Mouse (Mus musculus) stomach, postnatal 0 days (tissue): ENCODE results near the gene Tbce. TPM values are rescaled to one million over a fixed set of nuclear protein-coding genes. Genes with fewer than 3 reads are reported as not detected.
"Not testable (repeated sequence)": the region's sequence is repeated elsewhere in the genome, so short reads cannot be mapped to it uniquely, and the experiment has no call there.

Experiments used
- ATAC-seq: fragments of 200-750 bp; cut with Nextera tagmentation; 2 replicates; pipeline ENCODE4 v1.8.0; 2017; ENCODE audit not compliant: low FRiP score, low TSS enrichment
- DNase-seq: peaks from one replicate; pipeline ENCODE4 v3.0.0-alpha.2; 2016; ENCODE audit warnings: low spot score
- H3K27ac ChIP-seq: fragments of 300-500 bp; sonication (generic); replicated peaks from 2 replicates; pipeline ENCODE4 v1.5.1; 2014; ENCODE audit warnings: mild to moderate bottlenecking, control low read depth
- H3K27me3 ChIP-seq: fragments of 300-500 bp; sonication (generic); 2 replicates; pipeline ENCODE4 v1.6.1; 2014; ENCODE audit warnings: low read length; ENCODE audit not compliant: control insufficient read depth, insufficient read depth
- H3K36me3 ChIP-seq: fragments of 300-500 bp; sonication (generic); 2 replicates; pipeline ENCODE4 v1.6.1; 2014; ENCODE audit warnings: low read length, mixed read lengths; ENCODE audit not compliant: control insufficient read depth, insufficient read depth
- H3K4me1 ChIP-seq: fragments of 300-500 bp; sonication (generic); replicated peaks from 2 replicates; pipeline ENCODE4 v1.6.1; 2014; ENCODE audit warnings: antibody characterized with exemption; ENCODE audit not compliant: control insufficient read depth, insufficient read depth
- H3K4me2 ChIP-seq: fragments of 300-500 bp; sonication (generic); replicated peaks from 2 replicates; pipeline ENCODE4 v1.6.1; 2014; ENCODE audit warnings: low read depth, mild to moderate bottlenecking, control low read depth, moderate library complexity
- H3K4me3 ChIP-seq: fragments of 300-500 bp; sonication (generic); 2 replicates; pipeline ENCODE4 v1.5.1; 2014; ENCODE audit warnings: low read depth, low read length, control low read depth
- H3K9ac ChIP-seq: fragments of 300-500 bp; sonication (generic); 2 replicates; pipeline ENCODE4 v1.6.1; 2014; ENCODE audit warnings: mild to moderate bottlenecking, low read length, control low read depth, mixed read lengths
- H3K9me3 ChIP-seq: fragments of 300-500 bp; sonication (generic); 2 replicates; pipeline ENCODE4 v1.6.1; 2016; ENCODE audit warnings: low read length; ENCODE audit not compliant: control insufficient read depth
- CTCF ChIP-seq: IDR thresholded peaks from 2 replicates; pipeline ENCODE4 v1.5.1; 2016; ENCODE audit warnings: antibody characterized with exemption, low read depth, mild to moderate bottlenecking, moderate library complexity
- EP300 ChIP-seq: optimal IDR thresholded peaks from 2 replicates; pipeline ENCODE3; 2016; ENCODE audit warnings: antibody characterized with exemption
- WGBS: fragments of 180-500 bp; shearing (Covaris S2); extraction: QIAGEN DNeasy Blood & Tissue Kit; methylation state at CpG from one replicate; pipeline ENCODE4 v1.1.7; 2014; 5-methylcytosine and 5-hydroxymethylcytosine counted together
- polyA plus RNA-seq: library from polyadenylated mRNA; unstranded; fragments of >200 nt; fragmentation: Nextera tagmentation; extraction: Ambion mirVana; gene quantifications from 2 replicates; pipeline ENCODE4 v1.2.1, GENCODE M21; 2015

The Tbce gene
- polyA plus RNA-seq, 1 experiment from 2014 or later = 29.8 TPM

DNA sequence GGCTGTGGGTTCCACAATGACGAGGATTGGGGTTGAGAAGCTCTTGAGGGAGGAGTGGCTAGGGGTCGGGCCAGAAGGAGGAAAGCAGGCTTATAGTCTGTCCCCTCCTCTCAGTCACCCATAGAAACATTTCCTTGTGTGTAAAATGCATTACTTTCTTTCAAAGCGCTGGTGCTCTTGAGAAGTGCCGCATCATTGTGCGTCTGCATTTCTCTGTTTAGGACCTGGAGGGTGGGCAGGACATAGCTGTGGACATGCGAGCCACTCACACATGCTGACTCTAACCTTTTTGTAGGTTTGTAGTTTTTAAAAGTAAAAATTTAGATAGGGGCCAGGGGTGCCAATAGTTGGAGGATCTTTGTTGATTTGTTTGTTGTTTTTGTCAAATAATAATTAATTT, 55.9 kb downstream of the Tbce start:
- H3K4me2 ChIP-seq = no peak overlapping the region
- TF ChIP-seq EP300 (no peak), CTCF (no peak)
- H3K4me3 ChIP-seq = no peak overlapping the region
- H3K36me3 ChIP-seq = no peaks in the 10 kb centered on the region; the same call in 1 of the 2 replicates
- no peaks in the 10 kb centered on the region for H3K4me1 ChIP-seq
- DNase-seq (no peak), ATAC-seq (no peak)
- H3K27ac ChIP-seq = no peak overlapping the region
- H3K9ac ChIP-seq = no peak overlapping the region
- WGBS = 91% methylated on average over 6 of the region's 6 CpGs
- H3K27me3 ChIP-seq = no peaks in the 10 kb centered on the region
- H3K9me3 ChIP-seq = no peaks in the 10 kb centered on the region

DNA sequence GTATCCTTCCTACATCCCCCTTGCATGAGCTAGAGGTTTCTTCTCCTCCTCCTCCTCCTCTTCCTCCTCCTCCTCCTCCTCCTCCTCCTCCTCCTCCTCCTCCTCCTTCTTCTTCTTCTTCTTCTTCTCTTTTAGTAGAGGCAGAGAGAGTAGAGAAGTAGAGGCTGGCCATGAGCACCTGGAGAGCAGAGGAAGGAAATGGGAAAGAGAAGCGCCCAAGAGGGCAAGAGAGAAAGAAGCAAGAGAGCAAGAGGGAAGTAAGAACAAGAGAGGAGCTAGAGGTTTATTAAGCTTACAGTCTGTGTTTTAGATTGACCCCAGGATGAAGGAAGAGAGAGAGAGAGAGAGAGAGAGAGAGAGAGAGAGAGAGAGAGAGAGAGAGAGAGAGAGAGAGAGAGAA, 57.6 kb downstream of the Tbce start:
- not testable (repeated sequence) for H3K27me3 ChIP-seq, DNase-seq, H3K4me3 ChIP-seq, H3K9ac ChIP-seq, H3K27ac ChIP-seq, H3K36me3 ChIP-seq, H3K4me2 ChIP-seq, H3K9me3 ChIP-seq, H3K4me1 ChIP-seq
- ATAC-seq = peak; percentile 80; the same call in 1 of the 2 replicates
- WGBS = 86% methylated on average over 1 of the region's 1 CpGs

DNA sequence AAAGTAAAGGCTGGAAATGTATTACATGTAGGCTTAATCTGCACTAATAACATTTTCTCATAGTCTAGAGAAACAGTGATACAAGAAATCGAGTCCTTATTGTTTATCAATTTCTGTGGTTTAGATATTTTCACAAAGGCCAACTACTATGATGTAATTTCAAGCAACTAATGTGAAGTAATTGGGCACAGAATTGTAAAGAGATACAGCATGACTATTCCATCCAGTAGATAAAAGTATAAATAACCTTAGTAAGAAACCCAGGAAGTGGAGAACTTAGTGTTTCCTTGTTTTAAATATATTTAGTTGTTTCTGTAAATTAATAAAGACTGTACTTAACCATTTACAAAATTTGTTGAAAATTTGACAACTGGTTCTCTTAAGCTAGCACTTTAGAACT, 69.6 kb downstream of the Tbce start:
- no peak overlapping the region for H3K4me3 ChIP-seq
- DNase-seq (no peak), ATAC-seq (no peak)
- H3K27ac ChIP-seq = no peak overlapping the region
- no peak overlapping the region for H3K9ac ChIP-seq
- no peaks in the 10 kb centered on the region for H3K27me3 ChIP-seq
- H3K4me2 ChIP-seq = no peak overlapping the region
- no peaks in the 10 kb centered on the region for H3K9me3 ChIP-seq
- 0 out of 2 replicates have a peak, but pooled peaks cover 4% of the 10 kb centered on the region for H3K36me3 ChIP-seq
- WGBS = 74% methylated on average over 1 of the region's 1 CpGs
- H3K4me1 ChIP-seq = no peaks in the 10 kb centered on the region
- TF ChIP-seq EP300 (no peak), CTCF (no peak)

DNA sequence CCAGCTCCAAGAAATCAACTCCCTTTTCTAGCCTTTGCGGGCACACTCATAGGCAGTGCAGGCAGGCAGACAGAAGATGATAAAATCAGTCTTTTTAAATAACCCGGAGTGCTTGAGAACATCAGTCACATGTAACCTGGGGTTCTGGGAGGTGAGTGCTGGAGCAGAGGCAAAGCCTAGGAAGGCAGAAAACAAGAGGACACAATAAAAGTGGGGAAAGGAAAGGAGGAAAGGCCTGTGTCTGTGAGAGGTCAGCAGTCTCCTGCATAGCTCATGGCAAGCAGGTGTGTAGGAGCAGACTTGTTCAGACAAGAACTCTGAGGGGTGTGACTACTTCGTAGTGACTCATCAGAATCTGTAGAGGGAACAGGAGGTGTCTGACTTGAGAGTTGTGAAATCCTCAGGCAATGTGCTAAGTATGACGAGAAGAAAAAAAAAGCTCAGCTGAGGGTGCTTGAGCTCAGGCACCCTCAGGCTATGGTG, 70.8 kb downstream of the Tbce start:
- TF ChIP-seq CTCF = no peak
- peak; percentile 26 for TF ChIP-seq EP300
- Histone ChIP-seq H3K4me1 (no peaks in the 10 kb centered on the region), H3K9me3 (no peaks in the 10 kb centered on the region), H3K4me2 (no peak overlapping the region), H3K27ac (peak overlapping the region; percentile 74), H3K4me3 (no peak overlapping the region), H3K9ac (no peak overlapping the region), H3K27me3 (no peaks in the 10 kb centered on the region), H3K36me3 (0 out of 2 replicates have a peak, but pooled peaks cover 4% of the 10 kb centered on the region)
- peak; percentile 99 for ATAC-seq
- DNase-seq = peak; percentile 37
- 56% methylated on average over 4 of the region's 4 CpGs for WGBS

DNA sequence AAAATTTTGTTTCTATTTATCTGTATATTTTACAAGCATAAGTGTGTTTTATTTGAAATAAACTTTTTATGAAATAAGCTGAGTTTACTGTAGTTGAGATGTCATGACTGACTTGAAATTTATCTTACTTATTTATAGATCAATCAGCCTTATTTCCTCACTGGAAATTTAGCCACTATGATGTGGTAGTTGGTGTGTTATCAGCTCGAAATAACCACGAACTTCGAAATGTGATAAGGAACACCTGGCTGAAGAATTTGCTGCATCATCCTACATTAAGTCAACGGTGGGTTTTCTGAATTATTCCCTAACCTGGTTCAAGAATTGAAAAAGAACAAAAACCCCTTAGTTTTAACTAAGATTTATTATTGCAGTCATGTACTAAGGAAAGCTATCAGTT, 73.3 kb downstream of the Tbce start:
- 44% methylated on average over 4 of the region's 4 CpGs for WGBS
- no peak overlapping the region for H3K27ac ChIP-seq
- ATAC-seq = no peak

DNA sequence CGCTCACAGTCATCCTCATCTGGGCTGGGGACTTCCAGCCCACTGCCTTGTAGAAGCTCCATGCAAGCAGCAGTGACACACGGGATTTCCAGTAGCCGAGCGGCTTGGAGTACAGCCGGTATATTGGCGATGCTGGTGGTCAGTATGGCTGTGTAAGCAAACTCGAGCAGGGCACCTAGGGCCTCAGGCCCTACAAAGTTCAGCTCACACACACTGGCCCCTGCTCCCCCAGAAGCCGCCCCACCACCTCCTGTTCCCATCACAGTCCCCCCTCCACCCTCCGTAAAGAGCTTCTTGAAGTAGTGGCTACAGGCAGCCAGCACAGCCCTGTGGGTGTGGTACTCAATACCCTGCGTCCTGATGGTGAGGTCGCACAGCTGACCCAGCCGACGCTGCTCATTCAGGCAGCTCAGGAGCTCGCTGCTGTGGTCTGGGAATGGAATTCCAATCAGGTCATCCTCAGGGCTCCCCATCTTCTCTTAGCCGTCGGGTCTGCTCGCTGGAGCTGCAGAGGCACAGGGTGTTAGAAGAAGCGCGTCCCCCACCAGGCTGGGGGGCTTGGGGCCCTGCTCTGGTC, 74.0 kb downstream of the Tbce start:
- no peak overlapping the region for H3K4me3 ChIP-seq
- H3K27me3 ChIP-seq = no peaks in the 10 kb centered on the region
- no peak overlapping the region for H3K27ac ChIP-seq
- TF ChIP-seq CTCF (no peak), EP300 (no peak)
- H3K4me2 ChIP-seq = no peak overlapping the region
- 0 out of 2 replicates have a peak, but pooled peaks cover 4% of the 10 kb centered on the region for H3K36me3 ChIP-seq
- WGBS = 63% methylated on average over 19 of the region's 19 CpGs
- DNase-seq (no peak), ATAC-seq (no peak)
- H3K9me3 ChIP-seq = no peaks in the 10 kb centered on the region
- H3K9ac ChIP-seq = no peak overlapping the region
- no peaks in the 10 kb centered on the region for H3K4me1 ChIP-seq

More for the DNA sequence above, 73.3 kb downstream of the Tbce start:
- Histone ChIP-seq H3K4me2 (no peak overlapping the region), H3K4me1 (no peaks in the 10 kb centered on the region), H3K4me3 (no peak overlapping the region), H3K9ac (no peak overlapping the region), H3K27me3 (no peaks in the 10 kb centered on the region), H3K9me3 (no peaks in the 10 kb centered on the region), H3K36me3 (0 out of 2 replicates have a peak, but pooled peaks cover 4% of the 10 kb centered on the region)
- DNase-seq = no peak
- TF ChIP-seq EP300 (no peak), CTCF (no peak)
